Mouse (Mus musculus) layer of hippocampus, postnatal 10 days (tissue): ENCODE results near the gene Cep126. TPM values are rescaled to one million over a fixed set of nuclear protein-coding genes. Genes with fewer than 3 reads are reported as not detected.

Experiments used
- total RNA-seq, 2 experiments: library from RNA; stranded (reverse); gene quantifications; 2 replicates each; pipeline ENCODE4 v1.2.3; 2021

Cep126 gene
- total RNA-seq, 2 experiments from 2014 or later: 14.7 TPM

Other genes starting within 250 kb of the Cep126 start
- gene Yap1, start 129.7 kb downstream of the Cep126 start, total RNA-seq: 10 to 100 TPM; 14.8 to 16.3 TPM
- gene Cfap300, start 91.5 kb downstream of the Cep126 start, total RNA-seq: 1 to 10 TPM; 7.5 to 8.8 TPM